Mouse (Mus musculus): ENCODE results near the gene Pias4.

DNA sequence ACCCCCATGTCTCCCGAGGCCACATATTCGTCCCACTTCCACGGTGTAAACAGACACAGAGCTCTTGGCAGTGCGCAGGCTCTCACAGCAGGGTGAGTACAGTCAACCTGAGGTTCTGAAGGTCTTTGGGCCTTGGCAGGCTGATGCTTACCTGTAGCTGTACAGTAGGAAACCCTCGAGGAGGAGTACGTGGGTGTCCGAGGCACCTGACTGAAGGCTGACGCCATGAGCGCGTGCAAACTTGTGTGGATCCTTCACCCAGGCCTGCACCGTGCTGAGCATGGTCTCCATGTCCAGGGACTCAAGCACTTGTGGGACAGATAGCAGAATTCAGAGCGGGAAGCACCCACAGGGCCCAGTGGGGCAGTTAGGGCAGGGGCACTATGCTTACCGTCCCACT is 32.4 kb upstream of the Pias4 start:
- no peak for TF ChIP-seq POLR2A (IDR thresholded peaks at IDR 0.05; ENCODE audit: low read depth, low read length)
- no peak for TF ChIP-seq CTCF (IDR thresholded peaks at IDR 0.05; ENCODE audit: borderline replicate concordance, insufficient read depth, low read length)

Measured in embryonic fibroblast, embryonic 13.5 days (primary cell).